Mouse (Mus musculus): Measurements from ENCODE around the gene Hbb-bh2. TPM values are rescaled to one million over a fixed set of nuclear protein-coding genes. Genes with fewer than 3 reads are reported as not detected.

The Hbb-bh2 gene
- polyA plus RNA-seq, 1 experiment from 2014 or later, result not detected

Other genes with a start within 250 kb of the Hbb-bh2 start
- gene Olfr619, start 239.9 kb downstream of the Hbb-bh2 start, polyA plus RNA-seq (2015; fragmentation: Nextera tagmentation; extraction: Ambion mirVana), result not detected in 2 replicates
- gene Olfr620, start 228.0 kb downstream of the Hbb-bh2 start, polyA plus RNA-seq (2015; fragmentation: Nextera tagmentation; extraction: Ambion mirVana), result not detected in 2 replicates
- gene Olfr622, start 197.8 kb downstream of the Hbb-bh2 start, polyA plus RNA-seq (2015; fragmentation: Nextera tagmentation; extraction: Ambion mirVana), result 0.18 and 0.22 TPM in 2 replicates
- not detected in 2 replicates for gene Olfr623, start 176.8 kb downstream of the Hbb-bh2 start, polyA plus RNA-seq (2015; fragmentation: Nextera tagmentation; extraction: Ambion mirVana)
- 0.07 and 0.08 TPM in 2 replicates for gene Olfr624, start 169.3 kb downstream of the Hbb-bh2 start, polyA plus RNA-seq (2015; fragmentation: Nextera tagmentation; extraction: Ambion mirVana)
- not detected in 2 replicates for gene Olfr625-ps1, start 157.8 kb downstream of the Hbb-bh2 start, polyA plus RNA-seq (2015; fragmentation: Nextera tagmentation; extraction: Ambion mirVana)
- not detected in 2 replicates for gene Olfr243, start 125.8 kb downstream of the Hbb-bh2 start, polyA plus RNA-seq (2015; fragmentation: Nextera tagmentation; extraction: Ambion mirVana)
- not detected in 2 replicates for gene Olfr628, start 110.1 kb downstream of the Hbb-bh2 start, polyA plus RNA-seq (2015; fragmentation: Nextera tagmentation; extraction: Ambion mirVana)
- not detected in 2 replicates for gene Olfr629, start 95.6 kb downstream of the Hbb-bh2 start, polyA plus RNA-seq (2015; fragmentation: Nextera tagmentation; extraction: Ambion mirVana)
- gene Olfr630, start 83.2 kb downstream of the Hbb-bh2 start, polyA plus RNA-seq (2015; fragmentation: Nextera tagmentation; extraction: Ambion mirVana), result not detected in 2 replicates
- gene Olfr69, start 68.9 kb downstream of the Hbb-bh2 start, polyA plus RNA-seq (2015; fragmentation: Nextera tagmentation; extraction: Ambion mirVana), result not detected in 2 replicates
- not detected in 2 replicates for gene Olfr68, start 60.8 kb downstream of the Hbb-bh2 start, polyA plus RNA-seq (2015; fragmentation: Nextera tagmentation; extraction: Ambion mirVana)
- not detected in 2 replicates for gene Olfr67, start 48.7 kb downstream of the Hbb-bh2 start, polyA plus RNA-seq (2015; fragmentation: Nextera tagmentation; extraction: Ambion mirVana)
- gene Hbb-bt, start 26.5 kb downstream of the Hbb-bh2 start, polyA plus RNA-seq (2015; fragmentation: Nextera tagmentation; extraction: Ambion mirVana), result 1,311 and 2,074 TPM in 2 replicates
- 2,604 and 4,415 TPM in 2 replicates for gene Hbb-bs, start 12.4 kb downstream of the Hbb-bh2 start, polyA plus RNA-seq (2015; fragmentation: Nextera tagmentation; extraction: Ambion mirVana)
- gene Hbb-bh1, start 2.6 kb upstream of the Hbb-bh2 start, polyA plus RNA-seq (2015; fragmentation: Nextera tagmentation; extraction: Ambion mirVana), result 46.9 and 96.8 TPM in 2 replicates
- 5,482 and 5,510 TPM in 2 replicates for gene Hbb-y, start 12.7 kb upstream of the Hbb-bh2 start, polyA plus RNA-seq (2015; fragmentation: Nextera tagmentation; extraction: Ambion mirVana)
- not detected in 2 replicates for gene Olfr66, start 45.7 kb upstream of the Hbb-bh2 start, polyA plus RNA-seq (2015; fragmentation: Nextera tagmentation; extraction: Ambion mirVana)
- gene Olfr64, start 54.0 kb upstream of the Hbb-bh2 start, polyA plus RNA-seq (2015; fragmentation: Nextera tagmentation; extraction: Ambion mirVana), result not detected in 2 replicates
- not detected in 2 replicates for gene Olfr65, start 63.0 kb upstream of the Hbb-bh2 start, polyA plus RNA-seq (2015; fragmentation: Nextera tagmentation; extraction: Ambion mirVana)
- not detected in 2 replicates for gene Olfr631, start 88.3 kb upstream of the Hbb-bh2 start, polyA plus RNA-seq (2015; fragmentation: Nextera tagmentation; extraction: Ambion mirVana)
- not detected in 2 replicates for gene Olfr632, start 93.8 kb upstream of the Hbb-bh2 start, polyA plus RNA-seq (2015; fragmentation: Nextera tagmentation; extraction: Ambion mirVana)
- gene Olfr633, start 103.9 kb upstream of the Hbb-bh2 start, polyA plus RNA-seq (2015; fragmentation: Nextera tagmentation; extraction: Ambion mirVana), result not detected in 2 replicates
- gene Olfr635, start 130.6 kb upstream of the Hbb-bh2 start, polyA plus RNA-seq (2015; fragmentation: Nextera tagmentation; extraction: Ambion mirVana), result 0.03 TPM in 1 of 2 replicates, not detected in the other
- gene Olfr638, start 158.2 kb upstream of the Hbb-bh2 start, polyA plus RNA-seq (2015; fragmentation: Nextera tagmentation; extraction: Ambion mirVana), result not detected in 2 replicates
- gene Olfr639, start 176.8 kb upstream of the Hbb-bh2 start, polyA plus RNA-seq (2015; fragmentation: Nextera tagmentation; extraction: Ambion mirVana), result 0.04 and 0.06 TPM in 2 replicates
- not detected in 2 replicates for gene Olfr640, start 185.1 kb upstream of the Hbb-bh2 start, polyA plus RNA-seq (2015; fragmentation: Nextera tagmentation; extraction: Ambion mirVana)
- gene Olfr641, start 194.9 kb upstream of the Hbb-bh2 start, polyA plus RNA-seq (2015; fragmentation: Nextera tagmentation; extraction: Ambion mirVana), result not detected in 2 replicates
- gene Olfr642, start 212.1 kb upstream of the Hbb-bh2 start, polyA plus RNA-seq (2015; fragmentation: Nextera tagmentation; extraction: Ambion mirVana), result not detected in 2 replicates
- gene 4930516K23Rik, start 220.9 kb upstream of the Hbb-bh2 start, polyA plus RNA-seq (2015; fragmentation: Nextera tagmentation; extraction: Ambion mirVana), result not detected in 2 replicates
- gene Olfr644, start 231.3 kb upstream of the Hbb-bh2 start, polyA plus RNA-seq (2015; fragmentation: Nextera tagmentation; extraction: Ambion mirVana), result not detected in 2 replicates
- gene Olfr645, start 244.9 kb upstream of the Hbb-bh2 start, polyA plus RNA-seq (2015; fragmentation: Nextera tagmentation; extraction: Ambion mirVana), result not detected in 2 replicates

Data from embryonic facial prominence, embryonic 13.5 days (tissue).